Mouse (Mus musculus) small intestine, adult 2 months (tissue): ENCODE measurements around the gene Ssna1.

ENCODE experiments used
- CTCF ChIP-seq: fragments of 200-500 bp; IDR thresholded peaks from 2 replicates; pipeline ENCODE4 v1.5.1; 2012; ENCODE audit warnings: low read depth, mild to moderate bottlenecking, control low read depth, inconsistent platforms, low read length, moderate library complexity, mixed read lengths; ENCODE audit not compliant: insufficient replicate concordance, insufficient read length; ENCODE audit errors: extremely low read depth
- POLR2A ChIP-seq: fragments of 200-500 bp; IDR thresholded peaks from 2 replicates; pipeline ENCODE4 v1.6.1; 2012; ENCODE audit warnings: low read depth, mild to moderate bottlenecking, control low read depth, inconsistent platforms, low read length, moderate library complexity

GRCm38 (mm10) chr2:25238106-25238505, 34.1 kb downstream of the Ssna1 start:
- TF ChIP-seq CTCF (no peak), POLR2A (no peak)
